Mouse (Mus musculus): ENCODE results near the gene Rpl36al. TPM values are rescaled to one million over a fixed set of nuclear protein-coding genes. Genes with fewer than 3 reads are reported as not detected.
A peak's percentile ranks its signal among the peaks of the same experiment; 100 is the strongest.

Rpl36al gene
- 567 and 576 TPM in 2 replicates for polyA plus RNA-seq (2016; fragmentation: Nextera tagmentation; extraction: Ambion mirVana)

DNA sequence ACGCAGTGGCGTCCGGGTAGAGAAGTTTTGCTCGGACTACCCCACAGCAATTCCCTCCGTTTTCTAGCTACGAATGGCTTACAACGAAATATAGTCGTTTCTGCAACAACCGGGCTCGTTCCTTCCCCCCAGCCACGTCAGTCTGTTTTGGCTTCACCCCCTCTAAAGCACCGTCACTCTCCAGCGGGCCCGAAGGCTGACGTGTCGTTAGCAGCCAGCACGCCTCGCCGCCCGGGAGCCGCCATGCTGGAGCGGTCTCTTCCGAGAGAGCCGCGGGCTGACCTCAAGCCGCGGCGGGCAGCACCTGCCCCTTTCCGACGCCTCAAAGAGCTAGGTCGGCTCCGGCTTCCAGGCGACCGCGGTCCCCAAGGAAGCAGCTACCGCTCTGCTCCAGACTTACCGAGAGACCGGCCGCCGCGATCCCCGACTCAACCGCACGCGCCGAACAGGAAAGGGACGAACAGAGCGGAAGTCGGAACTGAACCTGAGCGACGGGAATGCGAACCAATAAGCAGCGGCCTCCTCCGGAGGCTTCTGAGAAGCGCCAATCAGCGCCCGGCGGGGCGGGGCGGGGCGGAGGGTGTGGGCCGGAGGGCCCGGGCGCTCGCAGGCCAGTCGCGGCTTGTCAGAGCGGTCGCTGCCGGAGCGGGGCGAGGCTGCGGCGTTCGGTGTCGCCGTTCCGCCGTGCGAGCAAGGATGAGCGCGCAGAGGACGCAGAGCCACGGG lies at the start of gene Rpl36al, which contains the start of gene Mgat2:
Gene Rpl36al, minus strand, starts transcription at position 501 of the 726 bp plus-strand sequence.
Gene Mgat2, plus strand, starts transcription at position 575 of the 726 bp plus-strand sequence.
- peak; percentile 94 for DNase-seq (ENCODE audit: extremely low spot score, low spot score)
- under 1% methylated on average over 84 of the region's 84 CpGs for WGBS
- Histone ChIP-seq H3K4me1 (peaks cover 38% of the 10 kb centered on the region), H3K9me3 (no peaks in the 10 kb centered on the region), H3K36me3 (replicated peaks) (peaks cover 50% of the 10 kb centered on the region), H3K4me3 (peak within 1 kb of the TSS; percentile 89), H3K27me3 (ENCODE audit: poor library complexity, severe bottlenecking) (no peaks in the 10 kb centered on the region), H3K27ac (peak within 1 kb of the TSS; percentile 95)

DNA sequence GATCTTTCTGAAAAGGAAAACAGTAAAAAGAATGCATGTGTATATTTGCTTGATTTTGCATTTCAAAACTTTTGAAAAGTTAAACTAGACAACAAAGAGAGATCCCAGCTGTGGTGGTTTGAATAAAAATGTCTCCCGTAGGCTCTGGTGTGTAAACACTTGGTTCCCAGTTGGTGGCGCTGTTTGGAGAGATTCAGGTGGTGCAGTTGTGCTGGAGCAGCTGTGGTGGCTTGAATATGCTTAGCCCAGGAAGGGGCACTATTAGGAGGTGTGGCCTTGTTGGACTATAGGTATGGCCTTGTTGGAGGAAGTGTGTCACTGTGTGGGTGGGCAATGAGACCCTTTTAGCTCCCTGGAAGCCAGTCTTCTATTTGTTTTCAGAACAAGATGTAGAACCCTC lies 45.4 kb upstream of the Rpl36al start:
- Histone ChIP-seq H3K27ac (no peak overlapping the region), H3K4me3 (no peak overlapping the region), H3K36me3 (replicated peaks) (peaks cover 21% of the 10 kb centered on the region), H3K4me1 (peaks cover 13% of the 10 kb centered on the region), H3K9me3 (no peaks in the 10 kb centered on the region), H3K27me3 (ENCODE audit: poor library complexity, severe bottlenecking) (no peaks in the 10 kb centered on the region)
- WGBS = 68% methylated on average over 2 of the region's 2 CpGs
- no peak for DNase-seq (ENCODE audit: extremely low spot score, low spot score)

DNA sequence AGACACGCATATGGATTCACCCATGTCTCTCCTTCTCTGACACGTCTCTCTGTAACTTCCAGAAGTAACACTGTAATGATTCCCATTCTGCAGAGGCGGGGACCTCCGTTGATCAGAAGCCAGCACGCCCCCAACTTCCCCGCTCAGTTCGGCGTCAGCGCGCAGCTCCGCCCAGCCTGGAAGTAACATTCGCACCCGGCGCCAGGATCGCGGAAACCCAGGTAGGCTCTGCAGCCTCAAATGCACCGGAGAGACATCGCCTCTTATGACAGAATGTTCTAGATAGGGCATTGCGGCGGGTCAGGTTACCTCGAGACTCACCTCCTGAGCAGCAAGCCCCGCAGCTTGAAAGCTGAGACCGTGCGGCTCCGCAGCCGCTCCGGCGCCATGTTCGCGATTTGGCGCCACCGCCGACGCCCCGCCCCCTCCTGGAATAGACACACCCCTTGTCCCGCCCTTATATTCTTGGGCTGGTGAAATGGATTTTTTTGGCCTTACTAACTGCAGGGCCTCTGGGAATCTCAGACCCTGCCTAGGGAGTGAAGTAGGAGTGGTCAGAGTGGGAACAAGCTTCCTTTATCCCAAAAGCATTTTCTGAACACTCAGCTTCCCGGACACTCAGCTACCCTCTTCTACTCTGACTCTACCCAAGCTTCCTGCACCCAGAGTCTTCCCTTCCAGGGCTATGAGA lies 44.0 kb upstream of the Rpl36al start, which contains the start of gene Pole2:
Gene Pole2, minus strand, starts transcription at position 420 of the 691 bp plus-strand sequence.
- under 1% methylated on average over 37 of the region's 37 CpGs for WGBS
- H3K27ac ChIP-seq = peak within 1 kb of the TSS; percentile 96

DNA sequence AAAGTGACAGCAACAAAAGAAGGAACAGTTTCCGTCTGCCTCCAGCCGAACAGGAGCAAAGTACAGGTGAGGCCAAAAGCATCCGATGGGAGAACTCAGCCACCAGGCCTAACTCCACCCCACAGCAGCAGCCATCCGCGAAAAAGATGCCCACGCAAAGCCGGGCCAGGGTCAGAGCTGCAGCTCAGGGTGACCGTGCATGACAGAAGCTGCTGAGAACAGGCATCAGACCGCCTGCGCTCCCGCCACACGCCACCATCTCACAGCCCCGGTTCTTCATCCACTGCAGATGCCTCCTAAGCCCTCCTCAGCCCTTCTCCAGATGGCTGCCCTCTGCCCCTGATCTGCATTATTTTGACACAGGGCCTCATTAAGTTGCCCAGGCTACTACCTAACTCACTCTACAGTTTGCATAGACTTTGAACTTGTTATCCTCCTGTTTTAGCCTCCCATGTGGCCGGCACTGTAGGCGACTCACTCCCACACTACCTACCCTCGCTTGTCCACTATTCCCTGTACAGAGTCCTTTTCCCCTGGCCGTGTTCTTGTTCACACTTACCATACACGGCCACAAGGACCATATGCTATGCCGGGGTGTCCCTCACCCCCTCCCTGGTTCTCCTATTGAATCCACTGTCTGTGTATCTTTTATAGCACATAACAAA lies 36.9 kb upstream of the Rpl36al start:
- Histone ChIP-seq H3K27ac (no peak overlapping the region), H3K4me3 (no peak overlapping the region), H3K27me3 (ENCODE audit: poor library complexity, severe bottlenecking) (no peaks in the 10 kb centered on the region), H3K4me1 (no peaks in the 10 kb centered on the region), H3K36me3 (replicated peaks) (peaks cover 99% of the 10 kb centered on the region), H3K9me3 (no peaks in the 10 kb centered on the region)
- 88% methylated on average over 19 of the region's 19 CpGs for WGBS
- no peak for DNase-seq (ENCODE audit: extremely low spot score, low spot score)

More for the DNA sequence above, 44.0 kb upstream of the Rpl36al start, which contains the start of gene Pole2:
- H3K4me1 ChIP-seq = peaks cover 13% of the 10 kb centered on the region
- H3K9me3 ChIP-seq = no peaks in the 10 kb centered on the region
- peaks cover 34% of the 10 kb centered on the region for H3K36me3 ChIP-seq (replicated peaks)
- H3K27me3 ChIP-seq (ENCODE audit: poor library complexity, severe bottlenecking) = no peaks in the 10 kb centered on the region
- DNase-seq (ENCODE audit: extremely low spot score, low spot score) = peak; percentile 89
- H3K4me3 ChIP-seq = peak within 1 kb of the TSS; percentile 77

- no peak for DNase-seq (ENCODE audit: extremely low spot score, low spot score)
- Histone ChIP-seq H3K9me3 (no peaks in the 10 kb centered on the region), H3K4me3 (no peak overlapping the region), H3K36me3 (replicated peaks) (peaks cover 99% of the 10 kb centered on the region), H3K4me1 (no peaks in the 10 kb centered on the region), H3K27ac (no peak overlapping the region), H3K27me3 (ENCODE audit: poor library complexity, severe bottlenecking) (no peaks in the 10 kb centered on the region)
- WGBS = 96% methylated on average over 7 of the region's 7 CpGs
Observed at GRCm38 (mm10) chr12:69216587-69216986, 32.7 kb upstream of the Rpl36al start.

- Histone ChIP-seq H3K4me3 (no peak overlapping the region), H3K36me3 (replicated peaks) (peaks cover 99% of the 10 kb centered on the region), H3K27ac (no peak overlapping the region), H3K9me3 (no peaks in the 10 kb centered on the region), H3K27me3 (ENCODE audit: poor library complexity, severe bottlenecking) (no peaks in the 10 kb centered on the region), H3K4me1 (no peaks in the 10 kb centered on the region)
- 92% methylated on average over 3 of the region's 3 CpGs for WGBS
- no peak for DNase-seq (ENCODE audit: extremely low spot score, low spot score)
Observed at GRCm38 (mm10) chr12:69215000-69215785, 31.3 kb upstream of the Rpl36al start.

GRCm38 (mm10) chr12:69214393-69214792 lies 30.5 kb upstream of the Rpl36al start:
- no peak overlapping the region for H3K27ac ChIP-seq
- no peaks in the 10 kb centered on the region for H3K27me3 ChIP-seq (ENCODE audit: poor library complexity, severe bottlenecking)
- H3K4me3 ChIP-seq = no peak overlapping the region
- no peak for DNase-seq (ENCODE audit: extremely low spot score, low spot score)
- H3K9me3 ChIP-seq = no peaks in the 10 kb centered on the region
- H3K4me1 ChIP-seq = no peaks in the 10 kb centered on the region
- peaks cover 99% of the 10 kb centered on the region for H3K36me3 ChIP-seq (replicated peaks)
- WGBS = 95% methylated on average over 7 of the region's 7 CpGs

DNA sequence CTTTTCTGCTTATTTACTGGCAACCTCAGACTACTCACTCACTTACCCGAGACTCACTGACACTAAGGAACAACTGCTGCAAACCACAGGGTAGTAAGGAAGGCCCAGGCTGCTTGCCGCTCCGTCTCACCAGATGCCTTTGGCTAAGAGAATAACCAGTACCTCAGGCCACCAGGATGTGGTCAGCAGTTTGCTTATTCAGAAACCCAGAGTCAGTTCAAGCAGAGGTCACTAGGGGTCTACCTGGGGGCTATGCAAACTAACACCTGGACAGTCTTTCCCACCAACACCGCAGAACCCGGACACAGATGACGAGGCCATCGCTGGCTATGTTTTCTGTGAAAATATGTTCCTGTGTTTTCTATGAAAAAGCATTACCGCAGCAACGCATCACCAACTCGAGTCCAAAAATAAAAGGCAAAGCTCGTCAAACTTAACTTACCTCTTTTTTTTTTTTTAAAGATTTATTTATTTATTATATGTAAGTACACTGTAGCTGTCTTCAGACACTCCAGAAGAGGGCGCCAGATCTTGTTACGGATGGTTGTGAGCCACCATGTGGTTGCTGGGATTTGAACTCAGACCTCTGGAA lies 29.4 kb upstream of the Rpl36al start:
- no peak overlapping the region for H3K4me3 ChIP-seq
- H3K4me1 ChIP-seq = no peaks in the 10 kb centered on the region
- H3K27ac ChIP-seq = no peak overlapping the region
- H3K9me3 ChIP-seq = no peaks in the 10 kb centered on the region
- H3K36me3 ChIP-seq (replicated peaks) = peaks cover 99% of the 10 kb centered on the region
- no peaks in the 10 kb centered on the region for H3K27me3 ChIP-seq (ENCODE audit: poor library complexity, severe bottlenecking)
- no peak for DNase-seq (ENCODE audit: extremely low spot score, low spot score)
- 95% methylated on average over 13 of the region's 13 CpGs for WGBS

DNA sequence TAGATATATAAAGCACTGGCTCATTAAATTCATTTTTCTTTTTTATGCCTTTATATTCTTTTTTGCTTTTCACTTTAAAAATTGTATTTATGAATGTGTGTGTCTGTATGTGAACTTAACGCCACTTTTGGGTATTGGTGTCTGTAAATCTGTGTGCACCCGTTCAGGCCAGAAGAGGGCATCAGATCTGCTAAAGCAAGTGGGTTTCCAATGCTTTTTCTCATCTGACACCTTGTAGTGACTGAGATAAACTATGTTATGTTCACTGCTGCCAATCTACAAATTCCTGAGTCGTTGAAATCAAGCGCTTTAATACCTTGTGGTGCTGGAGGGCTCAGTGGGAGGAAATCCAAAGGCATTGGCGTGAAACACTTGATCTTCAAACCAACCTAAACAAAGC lies 27.2 kb upstream of the Rpl36al start:
- WGBS = 89% methylated on average over 5 of the region's 5 CpGs
- H3K27ac ChIP-seq = no peak overlapping the region
- H3K36me3 ChIP-seq (replicated peaks) = peaks cover 99% of the 10 kb centered on the region
- H3K4me3 ChIP-seq = no peak overlapping the region
- H3K4me1 ChIP-seq = no peaks in the 10 kb centered on the region
- no peaks in the 10 kb centered on the region for H3K9me3 ChIP-seq
- no peak for DNase-seq (ENCODE audit: extremely low spot score, low spot score)
- no peaks in the 10 kb centered on the region for H3K27me3 ChIP-seq (ENCODE audit: poor library complexity, severe bottlenecking)

DNA sequence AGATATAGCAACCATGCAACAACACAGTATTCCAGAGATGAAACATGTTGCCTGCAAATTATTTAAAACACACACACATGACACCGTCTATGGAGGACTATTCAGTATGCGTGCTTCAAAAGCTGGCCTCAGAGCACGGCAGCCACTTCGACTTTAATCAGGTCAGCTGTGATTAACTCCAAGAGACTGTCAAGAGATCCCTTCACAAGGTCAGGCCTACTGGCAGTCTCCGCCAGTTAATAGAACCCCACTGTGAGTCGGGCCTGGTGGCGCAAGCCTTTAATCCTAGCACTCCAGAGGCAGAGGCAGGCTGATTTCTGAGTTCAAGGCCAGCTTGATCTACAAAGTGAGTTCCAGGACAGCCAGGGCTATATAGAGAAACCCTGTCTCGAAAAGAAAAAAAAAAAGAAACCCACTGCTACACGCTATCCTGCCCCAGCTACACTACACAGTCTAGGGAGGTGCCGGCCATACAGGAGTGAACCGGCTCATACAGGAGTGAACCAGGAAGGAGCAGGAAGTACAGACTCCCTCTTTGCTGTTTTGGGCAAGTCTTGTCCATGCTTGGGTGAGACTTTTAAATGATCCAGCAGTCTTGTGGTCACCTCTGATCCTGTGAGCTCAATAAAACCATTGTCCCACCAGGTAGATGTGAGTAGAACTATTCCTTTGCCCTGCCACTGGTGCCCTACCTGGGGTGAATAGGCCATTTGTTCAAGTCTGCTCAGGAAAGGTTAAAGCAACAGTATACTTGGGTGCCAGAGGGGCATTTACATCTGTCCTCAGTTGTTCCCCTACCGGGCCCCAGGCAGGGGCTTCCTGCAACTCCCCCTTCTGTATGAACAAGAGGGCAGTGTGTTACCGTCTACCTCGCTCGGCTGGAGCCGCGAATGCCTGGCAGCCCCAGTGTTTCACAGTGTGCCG lies 26.4 kb upstream of the Rpl36al start:
- Histone ChIP-seq H3K9me3 (no peaks in the 10 kb centered on the region), H3K4me3 (no peak overlapping the region), H3K4me1 (no peaks in the 10 kb centered on the region), H3K27ac (no peak overlapping the region), H3K27me3 (ENCODE audit: poor library complexity, severe bottlenecking) (no peaks in the 10 kb centered on the region), H3K36me3 (replicated peaks) (peaks cover 99% of the 10 kb centered on the region)
- no peak for DNase-seq (ENCODE audit: extremely low spot score, low spot score)
- WGBS = 93% methylated on average over 18 of the region's 18 CpGs

DNA sequence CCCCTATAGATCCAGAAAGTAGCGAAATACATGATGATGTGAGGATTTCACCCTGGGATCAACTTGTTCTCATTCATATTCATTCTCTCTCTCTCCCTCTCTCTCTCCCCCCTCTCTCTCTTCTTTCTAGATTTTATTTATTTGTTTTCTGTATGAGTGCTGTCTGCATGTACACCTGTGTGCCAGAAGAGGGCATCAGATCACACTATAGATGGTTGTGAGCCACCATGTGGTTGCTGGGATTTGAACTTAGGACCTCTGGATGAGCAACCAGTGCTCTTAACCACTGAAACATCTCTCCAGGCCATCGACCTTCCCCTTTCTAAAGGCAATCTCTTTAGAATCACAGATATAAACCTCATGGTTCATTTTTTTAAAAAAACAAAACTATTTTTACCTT lies 24.6 kb upstream of the Rpl36al start:
- peaks cover 93% of the 10 kb centered on the region for H3K36me3 ChIP-seq (replicated peaks)
- DNase-seq (ENCODE audit: extremely low spot score, low spot score) = no peak
- WGBS = 91% methylated on average over 2 of the region's 2 CpGs

More for the DNA sequence above, 24.6 kb upstream of the Rpl36al start:
- Histone ChIP-seq H3K27me3 (ENCODE audit: poor library complexity, severe bottlenecking) (no peaks in the 10 kb centered on the region), H3K27ac (no peak overlapping the region), H3K4me3 (no peak overlapping the region), H3K4me1 (no peaks in the 10 kb centered on the region), H3K9me3 (no peaks in the 10 kb centered on the region)
